Mouse (Mus musculus) midbrain, postnatal 0 days (tissue): ENCODE measurements at regions not wholly inside any gene's neighbourhood (a gene's known extent, or its start where the extent isn't known, plus 50 kb on each side); places are given as distances from the start of the nearest gene placed in this dataset.

Experiments used
- ATAC-seq: fragments of 200-750 bp; cut with Nextera tagmentation; 2 replicates; pipeline ENCODE4 v1.8.0; 2017; ENCODE audit warnings: moderate number of reproducible peaks, mild to moderate bottlenecking, moderate TSS enrichment, moderate library complexity; ENCODE audit not compliant: low FRiP score
- DNase-seq: peaks from one replicate; pipeline ENCODE4 v3.0.0-alpha.2; 2015; ENCODE audit warnings: low spot score
- H3K27ac ChIP-seq: fragments of 300-500 bp; sonication (generic); 2 replicates; pipeline ENCODE4 v1.5.1; 2014; ENCODE audit warnings: low read depth, mild to moderate bottlenecking, low read length, mixed read lengths
- H3K27me3 ChIP-seq: fragments of 300-500 bp; sonication (generic); 2 replicates; pipeline ENCODE4 v1.6.1; 2014; ENCODE audit warnings: low read length, control low read depth, mixed read lengths; ENCODE audit not compliant: insufficient read depth
- H3K36me3 ChIP-seq: fragments of 300-500 bp; sonication (generic); 2 replicates; pipeline ENCODE4 v1.6.1; 2014; ENCODE audit warnings: low read length, control low read depth, mixed read lengths; ENCODE audit not compliant: insufficient read depth
- H3K4me1 ChIP-seq: fragments of 300-500 bp; sonication (generic); 2 replicates; pipeline ENCODE4 v1.6.1; 2014; ENCODE audit warnings: mild to moderate bottlenecking, control low read depth, antibody characterized with exemption, low read length, mixed read lengths; ENCODE audit not compliant: insufficient read depth
- H3K4me2 ChIP-seq: fragments of 300-500 bp; sonication (generic); 2 replicates; pipeline ENCODE4 v1.6.1; 2014; ENCODE audit warnings: low read depth, mild to moderate bottlenecking, low read length, mixed read lengths; ENCODE audit not compliant: poor library complexity, severe bottlenecking
- H3K4me3 ChIP-seq: fragments of 300-500 bp; sonication (generic); 2 replicates; pipeline ENCODE4 v1.5.1; 2014; ENCODE audit warnings: low read depth, mild to moderate bottlenecking, low read length, moderate library complexity
- H3K9ac ChIP-seq: fragments of 300-500 bp; sonication (generic); replicated peaks from 2 replicates; pipeline ENCODE4 v1.6.1; 2014; ENCODE audit warnings: mild to moderate bottlenecking, low read length, moderate library complexity, mixed read lengths; ENCODE audit not compliant: poor library complexity, severe bottlenecking
- H3K9me3 ChIP-seq: fragments of 300-500 bp; sonication (generic); 2 replicates; pipeline ENCODE4 v1.6.1; 2016; ENCODE audit warnings: low read length, control low read depth
- CTCF ChIP-seq: IDR thresholded peaks from 2 replicates; pipeline ENCODE4 v1.5.1; 2016; ENCODE audit warnings: antibody characterized with exemption, mild to moderate bottlenecking
- WGBS: fragments of 180-500 bp; shearing (Covaris S2); extraction: QIAGEN DNeasy Blood & Tissue Kit; methylation state at CpG from one replicate; pipeline ENCODE4 v1.1.7; 2014; 5-methylcytosine and 5-hydroxymethylcytosine counted together

DNA sequence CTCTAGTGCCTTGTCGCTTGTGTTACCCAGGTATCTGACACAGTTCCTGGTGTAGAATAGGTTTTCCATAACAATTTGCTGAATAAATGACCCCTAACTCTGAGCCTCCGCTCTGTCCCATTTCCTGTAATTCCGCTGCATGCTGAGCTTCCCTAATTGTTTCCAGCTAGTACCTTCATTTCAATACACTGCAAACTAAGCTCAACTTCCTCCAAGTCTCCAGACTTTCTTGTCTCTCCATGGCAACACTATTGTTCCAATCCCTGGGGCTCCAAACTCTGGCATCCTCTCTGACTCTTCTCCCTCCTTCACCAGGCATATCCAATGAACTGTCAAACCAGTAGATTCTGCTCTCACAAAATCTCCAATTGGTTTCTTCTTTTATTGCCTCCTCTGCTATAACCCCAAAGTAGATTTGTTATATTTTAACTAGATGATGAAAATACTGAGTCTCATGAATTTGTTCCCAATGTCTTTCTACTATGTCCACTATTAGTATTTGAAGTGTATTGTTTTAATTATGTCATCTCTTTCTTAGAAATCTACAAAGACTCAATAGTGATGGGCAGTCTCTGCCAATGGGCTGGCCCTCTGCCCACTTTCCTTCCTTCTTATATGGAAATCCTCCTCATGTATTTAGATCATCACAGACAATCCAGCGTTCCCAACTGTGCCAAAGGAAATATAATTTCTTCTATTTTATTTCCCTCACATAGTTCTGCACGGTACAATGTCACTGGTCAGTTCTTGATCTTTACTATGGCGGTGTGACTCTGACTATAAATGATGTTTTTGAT, 620.8 kb downstream of the Sqor start:
- Histone ChIP-seq H3K36me3 (no peaks in the 10 kb centered on the region), H3K27me3 (no peaks in the 10 kb centered on the region), H3K4me3 (no peak overlapping the region), H3K27ac (no peak overlapping the region), H3K9ac (no peak overlapping the region), H3K4me1 (no peaks in the 10 kb centered on the region), H3K9me3 (no peaks in the 10 kb centered on the region), H3K4me2 (no peak overlapping the region)
- DNase-seq (peak; percentile 67), ATAC-seq (peak; percentile 67; the same call in 1 of the 2 replicates)
- 47% methylated on average over 6 of the region's 6 CpGs for WGBS
- TF ChIP-seq CTCF, result no peak

DNA sequence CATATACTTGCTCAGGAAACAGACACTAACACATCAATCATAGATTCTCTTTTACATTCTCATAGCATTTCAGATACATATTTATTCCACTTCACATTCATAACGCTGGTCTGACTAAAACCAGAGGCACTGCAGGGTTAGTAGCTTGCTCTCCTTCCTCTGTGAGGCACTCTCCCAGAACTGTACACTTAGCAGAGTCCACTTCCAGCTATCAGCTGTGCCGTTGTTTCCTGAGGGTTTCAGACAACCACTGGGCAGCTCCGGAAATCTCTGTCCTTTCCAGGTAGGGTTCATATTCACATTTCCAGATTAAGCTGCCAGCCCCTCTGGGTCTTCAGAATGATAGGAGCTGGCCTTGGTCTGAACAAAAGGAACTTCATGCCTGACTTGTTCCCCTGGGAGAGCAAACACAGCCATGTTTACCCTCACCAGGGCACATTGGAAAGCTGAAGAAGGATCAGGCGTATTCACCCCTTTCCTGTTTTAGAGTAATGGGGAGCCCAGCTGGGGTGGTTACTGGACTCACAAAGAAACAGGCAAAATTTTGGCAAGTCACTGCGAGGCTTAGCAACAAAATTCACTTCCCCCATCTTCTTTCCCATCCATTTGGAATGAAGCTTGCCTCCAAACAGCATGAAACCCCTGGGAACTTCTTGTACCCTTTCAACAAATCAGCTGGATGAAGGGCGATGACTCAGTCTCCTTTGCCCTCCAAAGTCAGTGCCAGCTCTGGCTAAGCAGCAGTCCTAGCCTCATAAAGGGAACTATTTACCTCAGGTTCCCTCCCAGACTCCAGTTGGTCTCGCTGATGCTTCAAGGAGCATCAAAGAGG, 622.0 kb downstream of the Sqor start:
- H3K27me3 ChIP-seq, result no peaks in the 10 kb centered on the region
- no peak overlapping the region for H3K4me2 ChIP-seq
- TF ChIP-seq CTCF, result no peak
- WGBS, result 51% methylated on average over 7 of the region's 7 CpGs
- H3K27ac ChIP-seq, result no peak overlapping the region
- no peaks in the 10 kb centered on the region for H3K9me3 ChIP-seq
- DNase-seq (peak; percentile 86), ATAC-seq (peak; percentile 44; the same call in 1 of the 2 replicates)
- H3K9ac ChIP-seq, result no peak overlapping the region
- no peak overlapping the region for H3K4me3 ChIP-seq
- H3K4me1 ChIP-seq, result no peaks in the 10 kb centered on the region
- no peaks in the 10 kb centered on the region for H3K36me3 ChIP-seq

GRCm38 (mm10) chr2:123390981-123391380, 625.9 kb downstream of the Sqor start:
- 83% methylated on average over 1 of the region's 1 CpGs for WGBS
- Histone ChIP-seq H3K27ac (no peak overlapping the region), H3K27me3 (no peaks in the 10 kb centered on the region), H3K4me3 (no peak overlapping the region), H3K9ac (no peak overlapping the region), H3K9me3 (no peaks in the 10 kb centered on the region), H3K4me1 (no peaks in the 10 kb centered on the region), H3K36me3 (no peaks in the 10 kb centered on the region), H3K4me2 (no peak overlapping the region)
- no peak for ATAC-seq
- no peak for DNase-seq
- no peak for TF ChIP-seq CTCF

DNA sequence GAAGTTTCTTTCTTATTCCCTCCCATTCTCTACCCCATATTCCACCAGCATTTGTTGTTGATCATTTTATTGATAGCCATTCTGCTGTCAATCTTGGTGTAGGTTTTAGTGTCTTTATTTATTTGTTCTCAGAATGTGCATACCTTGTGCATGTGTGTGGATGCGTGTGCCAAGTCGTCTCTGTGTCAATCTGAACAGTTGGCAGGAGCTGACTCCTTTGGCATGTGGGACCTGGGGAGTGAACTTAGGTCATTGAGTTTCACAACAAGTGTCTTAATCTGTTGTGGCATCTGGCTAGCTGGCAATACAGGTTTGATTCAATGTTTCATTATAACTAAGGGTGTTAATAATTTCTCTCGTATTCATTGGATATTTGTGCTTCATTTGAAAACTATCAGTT, 629.3 kb downstream of the Sqor start:
- no peak for TF ChIP-seq CTCF
- Histone ChIP-seq H3K9me3 (no peaks in the 10 kb centered on the region), H3K4me2 (no peak overlapping the region), H3K9ac (no peak overlapping the region), H3K4me1 (no peaks in the 10 kb centered on the region), H3K27me3 (no peaks in the 10 kb centered on the region), H3K27ac (no peak overlapping the region), H3K4me3 (no peak overlapping the region), H3K36me3 (no peaks in the 10 kb centered on the region)
- DNase-seq (no peak), ATAC-seq (no peak)
- 92% methylated on average over 3 of the region's 3 CpGs for WGBS

- no peak overlapping the region for H3K27ac ChIP-seq
- H3K27me3 ChIP-seq, result no peaks in the 10 kb centered on the region
- no peaks in the 10 kb centered on the region for H3K36me3 ChIP-seq
- no peak overlapping the region for H3K9ac ChIP-seq
- WGBS, result 71% methylated on average over 1 of the region's 1 CpGs
- H3K9me3 ChIP-seq, result no peaks in the 10 kb centered on the region
- DNase-seq (no peak), ATAC-seq (no peak)
- no peak for TF ChIP-seq CTCF
- no peaks in the 10 kb centered on the region for H3K4me1 ChIP-seq
- no peak overlapping the region for H3K4me2 ChIP-seq
- H3K4me3 ChIP-seq, result no peak overlapping the region
Measured at GRCm38 (mm10) chr2:123397551-123397950, 632.5 kb downstream of the Sqor start.

DNA sequence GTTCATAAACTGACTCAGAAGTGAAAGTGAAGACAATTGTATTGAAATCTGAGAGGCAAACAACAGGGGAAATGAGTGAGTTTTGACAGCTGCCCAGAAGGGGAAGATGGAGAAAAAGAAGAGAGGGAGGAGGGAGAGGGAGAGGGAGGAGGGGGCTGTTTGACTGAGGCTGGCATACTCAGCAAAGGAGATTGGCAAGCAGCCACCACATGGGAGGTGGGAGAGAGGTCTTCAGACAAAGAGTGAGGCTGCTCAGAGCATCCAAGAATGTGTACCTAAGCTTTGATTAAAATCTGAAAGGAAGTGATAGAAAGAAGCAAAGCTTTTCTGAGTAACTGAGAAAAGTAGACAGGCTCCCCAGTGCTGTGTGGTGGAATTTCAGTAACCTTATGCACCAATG, 636.0 kb downstream of the Sqor start:
- H3K36me3 ChIP-seq, result no peaks in the 10 kb centered on the region
- no peak overlapping the region for H3K9ac ChIP-seq
- H3K4me1 ChIP-seq, result no peaks in the 10 kb centered on the region
- DNase-seq, result peak; percentile 27
- no peak for TF ChIP-seq CTCF
- H3K27me3 ChIP-seq, result no peaks in the 10 kb centered on the region
- H3K27ac ChIP-seq, result no peak overlapping the region
- no peak overlapping the region for H3K4me3 ChIP-seq
- no peaks in the 10 kb centered on the region for H3K9me3 ChIP-seq
- ATAC-seq, result no peak
- no peak overlapping the region for H3K4me2 ChIP-seq
